Mouse (Mus musculus): ENCODE measurements at regions not wholly inside any gene's neighbourhood (a gene's known extent, or its start where the extent isn't known, plus 50 kb on each side); places are given as distances from the start of the nearest gene placed in this dataset.
"Not testable (repeated sequence)": the region's sequence is repeated elsewhere in the genome, so short reads cannot be mapped to it uniquely, and the experiment has no call there.

DNA sequence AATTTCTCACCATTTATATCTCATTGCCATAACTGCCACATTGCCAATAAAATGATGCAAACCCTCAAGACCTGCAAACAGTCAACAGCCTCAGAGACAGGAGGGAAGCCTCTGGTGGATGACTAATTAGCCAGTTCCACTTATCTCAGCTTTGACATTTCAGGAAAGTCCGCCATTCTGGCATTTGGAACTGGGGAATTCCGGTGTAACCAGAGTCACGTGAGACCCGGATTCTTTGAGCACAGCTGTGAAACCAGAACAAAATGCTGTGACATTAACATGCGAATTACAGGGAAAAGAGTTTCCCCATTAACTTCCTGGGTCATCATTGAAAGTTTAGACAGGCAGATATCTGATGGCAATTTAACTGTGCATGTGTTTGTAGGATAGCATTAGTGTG, 190.7 kb upstream of the P2ry1 start:
- peak; percentile 90 for DNase-seq

DNA sequence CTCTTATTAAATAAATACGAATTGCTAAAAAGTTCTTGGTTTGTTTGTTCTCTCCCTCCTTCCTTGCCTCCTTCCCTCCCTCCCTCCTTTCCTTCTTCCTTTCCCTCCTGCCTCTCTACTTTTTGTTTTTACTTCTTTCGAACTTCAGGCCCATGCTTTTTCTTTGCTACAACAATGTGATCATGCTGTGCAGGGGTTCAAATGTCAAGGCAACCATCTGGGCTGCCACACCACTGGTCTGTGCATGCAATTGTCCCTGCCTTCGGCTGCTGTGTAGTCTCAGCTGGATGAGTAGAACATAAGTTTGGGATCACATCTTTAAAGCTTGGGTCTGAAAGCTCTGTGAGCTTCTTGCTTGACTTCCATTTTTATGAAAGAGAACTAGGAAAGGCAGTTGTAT, 189.1 kb upstream of the P2ry1 start:
- no peak for DNase-seq

DNA sequence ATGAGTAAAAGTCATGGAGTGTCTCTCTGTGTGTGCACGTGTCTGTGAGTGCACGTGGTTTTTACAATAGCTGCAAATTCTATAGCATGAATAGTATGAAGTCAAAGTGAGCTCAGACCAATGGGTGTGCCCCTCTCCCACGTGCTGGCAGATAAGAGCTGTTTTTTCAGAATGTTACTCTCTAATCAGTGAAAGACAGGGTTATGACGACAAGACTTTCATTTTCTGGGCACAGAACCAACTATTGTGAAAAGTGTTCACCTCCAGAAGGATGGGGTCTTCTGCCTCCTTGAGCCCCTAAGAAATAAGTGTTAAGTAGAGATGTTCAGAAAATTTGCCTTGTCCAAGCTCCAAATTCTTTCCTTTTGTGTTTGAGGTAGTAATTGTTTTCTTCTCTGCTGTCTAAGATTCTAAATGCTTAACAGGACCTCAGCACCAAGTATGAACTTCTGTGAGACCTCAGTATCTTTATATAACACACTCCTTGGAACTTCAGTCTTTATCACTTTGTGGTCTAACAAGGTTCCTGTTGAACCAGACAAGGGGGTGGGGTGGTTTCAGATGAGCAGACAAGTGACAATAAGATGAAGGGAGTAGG, 182.8 kb upstream of the P2ry1 start:
- no peak for DNase-seq

DNA sequence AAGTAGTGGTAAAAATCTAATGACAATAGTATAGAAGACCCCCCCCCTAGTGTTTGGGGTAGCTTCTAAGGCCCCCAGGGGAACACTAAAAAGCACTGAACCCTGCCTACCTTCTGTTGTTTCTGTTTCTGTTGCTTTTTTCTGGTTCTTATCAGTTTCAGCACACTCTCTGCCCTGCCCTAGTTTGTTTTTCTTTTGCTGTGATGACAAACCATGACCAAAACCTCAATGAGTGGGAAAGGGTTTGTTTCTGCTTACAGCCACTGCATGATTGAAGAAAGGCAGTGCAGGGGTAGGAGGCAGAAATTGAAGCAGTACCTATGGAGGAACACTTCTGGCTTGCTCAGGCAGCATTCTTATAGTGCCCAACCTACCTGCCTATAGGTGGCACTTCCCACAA, 181.1 kb upstream of the P2ry1 start:
- no peak for DNase-seq

DNA sequence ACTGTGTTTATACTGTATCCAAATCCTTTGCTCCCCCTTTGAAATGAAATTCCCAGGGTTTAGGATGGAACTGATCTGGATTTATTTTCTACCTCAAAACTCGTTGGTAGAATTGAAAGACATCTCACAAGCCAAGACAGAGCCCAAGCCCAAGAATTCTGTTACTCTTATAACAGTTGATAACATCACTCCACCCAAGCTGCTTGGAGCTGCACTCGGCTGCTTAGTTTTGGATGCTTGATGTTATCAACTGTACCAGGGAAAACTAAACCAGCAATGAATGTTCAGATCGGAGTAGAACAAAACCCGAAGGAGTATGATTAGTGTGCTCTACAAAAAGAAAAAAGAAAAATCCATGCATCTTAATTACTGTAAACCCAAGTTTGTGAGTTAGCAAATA, 175.8 kb upstream of the P2ry1 start:
- no peak for DNase-seq

DNA sequence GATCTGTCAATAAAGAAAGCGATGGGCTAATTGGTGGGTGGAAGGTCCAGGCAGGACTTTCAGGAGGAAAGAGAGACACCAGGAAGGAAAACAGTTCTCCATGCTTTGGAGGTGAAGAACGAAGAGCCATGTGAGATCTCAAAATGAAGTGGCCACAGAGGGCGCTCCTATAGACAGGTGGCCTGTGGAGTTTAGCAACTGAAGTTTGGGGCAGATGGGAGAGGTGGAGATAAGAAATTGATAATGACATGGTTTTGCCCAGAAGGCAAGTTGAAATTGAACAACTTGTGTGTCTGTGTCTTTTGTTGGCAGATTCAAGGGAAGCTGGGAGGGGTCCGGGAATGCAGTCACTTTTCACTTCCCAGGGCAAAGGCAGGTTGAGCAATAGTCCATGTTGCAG, 170.2 kb upstream of the P2ry1 start:
- no peak for DNase-seq

DNA sequence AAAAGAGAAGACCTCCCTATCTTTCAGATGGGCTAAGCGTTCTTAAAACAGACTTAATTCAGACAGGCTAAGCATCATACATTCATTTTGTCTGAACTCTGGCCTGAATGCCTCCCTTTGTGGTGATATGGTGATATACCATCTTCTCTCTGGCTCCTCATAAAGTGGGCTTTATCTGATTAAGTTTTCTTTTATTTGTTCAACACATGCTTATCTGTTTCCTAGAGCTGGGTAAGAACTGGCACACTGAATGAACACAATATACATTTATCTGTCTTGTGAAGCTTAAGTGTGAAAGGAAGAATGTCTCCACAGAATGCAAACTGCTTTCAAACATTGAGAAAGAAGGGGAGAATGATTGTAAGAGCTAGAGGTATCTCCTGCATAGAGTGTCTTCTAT, 160.7 kb upstream of the P2ry1 start:
- DNase-seq: no peak

DNA sequence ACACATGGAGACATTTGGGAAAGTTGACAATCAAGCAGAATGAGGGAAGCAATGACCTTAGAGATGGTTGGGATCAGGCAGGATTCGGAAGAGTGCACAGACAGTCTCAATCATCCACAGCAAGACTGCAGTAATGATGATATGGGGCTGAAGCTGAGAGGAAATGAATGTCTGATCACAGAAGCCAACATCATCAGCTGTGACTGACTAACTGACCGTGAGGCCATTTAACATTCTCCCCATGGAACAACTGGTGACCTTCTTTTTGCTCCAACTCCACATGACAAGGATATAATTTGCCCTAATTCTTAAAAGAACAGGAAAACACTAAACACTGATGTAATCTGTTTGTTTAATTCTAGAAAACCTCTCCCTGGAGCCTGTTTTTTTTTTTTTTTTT, 157.3 kb upstream of the P2ry1 start:
- DNase-seq: peak; percentile 82

DNA sequence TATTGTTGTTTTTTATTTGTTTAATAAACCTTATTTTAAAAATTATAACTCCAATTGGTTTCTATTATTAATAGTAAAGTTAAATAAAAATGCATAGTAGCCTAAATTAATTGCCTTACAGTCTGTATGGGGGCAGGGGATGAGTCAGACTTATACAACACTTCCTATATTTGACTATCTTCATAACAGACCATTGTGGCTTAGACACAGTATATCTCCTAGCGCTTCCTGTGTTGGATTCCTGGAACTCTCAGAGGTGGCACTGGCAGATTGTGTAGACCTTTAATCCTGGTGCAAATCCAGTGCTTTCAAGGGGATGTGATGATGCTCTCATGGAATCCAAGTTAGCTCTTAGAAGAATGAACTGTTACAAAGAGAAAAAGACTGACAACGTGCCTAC, 154.2 kb upstream of the P2ry1 start:
- no peak for DNase-seq

DNA sequence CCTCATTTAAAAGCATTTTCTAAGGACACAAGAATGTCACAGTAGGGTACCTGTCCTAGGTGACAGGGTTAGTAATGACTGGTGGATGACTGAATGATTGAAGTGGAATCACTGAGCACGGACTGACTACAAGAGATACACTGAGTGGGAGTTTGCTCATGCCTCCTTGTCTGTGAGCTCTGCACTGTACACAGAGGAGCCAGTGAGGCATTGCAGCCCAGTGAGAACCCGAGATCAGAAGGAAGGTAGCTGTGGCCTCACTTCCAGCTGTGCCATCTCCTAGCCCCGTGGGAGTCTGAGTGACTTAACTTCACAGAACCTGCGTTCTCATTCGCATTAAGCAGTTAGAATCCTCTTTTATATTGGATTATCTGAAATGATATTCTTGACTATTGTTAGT, 148.8 kb upstream of the P2ry1 start:
- no peak for DNase-seq

DNA sequence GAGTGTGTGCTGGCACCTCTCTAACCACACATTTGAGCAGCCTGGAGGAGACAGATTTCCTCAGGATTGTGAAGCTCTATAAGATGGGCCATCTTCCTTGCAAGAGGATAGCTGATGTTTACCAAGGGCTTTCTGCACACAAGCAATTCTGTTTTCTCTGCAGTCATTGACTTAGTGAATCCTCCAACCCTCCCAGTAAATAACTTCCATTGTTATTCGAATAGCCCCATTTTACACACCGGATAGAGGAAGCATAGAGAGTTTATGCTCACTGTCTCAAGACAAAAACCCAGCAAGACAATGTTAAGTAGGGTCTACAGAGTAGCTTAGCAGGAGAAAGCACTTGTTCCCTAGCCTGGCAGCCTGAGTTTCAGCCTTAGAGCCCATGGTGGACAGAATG, 146.9 kb upstream of the P2ry1 start:
- DNase-seq: no peak

DNA sequence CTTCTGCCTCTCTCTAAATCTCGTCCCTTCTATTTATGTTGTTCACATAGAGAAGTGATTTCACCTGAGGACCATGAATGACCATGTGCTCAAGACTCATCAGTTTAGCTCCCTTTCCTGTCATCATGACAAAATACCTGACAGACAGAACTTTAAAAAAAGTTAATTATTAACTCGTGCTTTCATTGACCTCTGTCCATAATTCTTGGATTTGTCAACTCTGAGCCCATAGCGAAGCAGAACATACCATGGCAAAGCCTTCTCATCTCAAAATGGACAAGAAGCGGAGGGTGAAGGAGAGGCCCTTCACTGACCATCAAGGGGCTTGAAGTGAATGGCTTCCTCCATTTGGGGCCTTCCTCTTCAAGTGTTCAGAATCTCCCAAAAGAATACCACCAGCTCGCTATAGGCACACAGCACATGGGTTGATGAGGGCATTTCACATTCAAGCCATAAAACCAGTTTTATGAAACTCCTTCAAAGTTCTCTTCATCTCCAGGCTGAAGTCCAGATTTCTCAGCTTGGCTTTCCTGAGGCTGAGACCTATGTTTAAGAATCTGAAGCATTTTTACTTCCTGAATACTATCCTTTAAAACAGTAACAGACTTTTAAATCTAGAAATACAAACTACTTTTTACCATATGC, 144.0 kb upstream of the P2ry1 start:
- no peak for DNase-seq

DNA sequence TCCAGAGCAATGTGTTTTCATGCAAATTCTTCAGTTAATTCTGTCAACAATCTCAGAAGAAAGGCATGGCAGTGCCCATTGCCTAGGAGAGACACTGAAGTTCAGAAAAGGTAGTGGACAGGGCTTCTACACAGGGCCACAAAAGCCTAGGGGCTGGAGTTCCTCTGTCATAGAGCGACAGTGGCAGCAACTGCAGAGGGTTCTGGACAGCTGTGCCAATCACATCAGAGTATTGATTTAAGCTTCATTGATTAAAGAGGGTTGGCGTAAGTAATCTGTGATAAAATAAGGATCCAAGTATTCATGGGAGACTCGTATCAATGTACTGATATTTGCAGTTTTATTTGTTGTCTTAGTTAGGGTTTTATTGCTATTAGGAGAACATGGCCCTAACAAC, 143.5 kb upstream of the P2ry1 start:
- DNase-seq: no peak

DNA sequence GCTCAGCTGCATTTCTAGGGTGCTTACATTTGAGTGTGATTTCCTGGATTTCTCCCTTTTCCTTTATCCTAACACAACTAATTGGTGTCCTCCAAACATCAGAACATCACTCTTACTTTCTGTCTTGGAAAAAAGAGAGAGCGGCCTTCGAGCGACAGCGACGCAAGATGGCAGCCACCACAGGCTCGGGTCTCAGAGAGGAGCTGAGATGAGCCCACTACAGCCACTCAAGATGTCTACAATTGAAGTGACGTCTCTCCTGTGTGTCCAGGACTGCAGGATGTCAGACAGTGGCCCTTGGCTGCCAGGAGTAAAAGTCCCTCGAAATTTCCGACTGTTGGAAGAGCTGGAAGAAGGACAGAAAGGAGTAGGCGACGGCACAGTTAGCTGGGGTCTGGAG, 125.7 kb upstream of the P2ry1 start:
- not testable (repeated sequence) for DNase-seq

DNA sequence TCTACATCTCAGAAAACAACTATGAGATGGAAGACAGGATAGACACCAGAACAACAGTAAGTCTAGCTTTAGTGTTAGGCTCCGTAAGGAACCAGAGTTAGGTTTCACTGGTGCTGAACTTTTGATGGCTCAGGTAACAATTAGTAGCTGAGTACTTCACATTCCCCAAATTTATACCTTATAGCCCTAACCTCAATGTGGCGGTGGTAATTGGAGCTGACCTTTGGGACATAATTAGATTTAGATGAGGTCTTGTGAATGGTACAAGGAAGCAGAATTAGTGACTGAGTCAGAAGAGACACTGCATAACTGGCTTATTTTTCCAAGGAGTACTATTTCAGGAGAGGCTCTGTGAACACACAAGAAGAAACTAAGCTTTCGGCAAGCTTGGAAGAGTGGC, 123.7 kb upstream of the P2ry1 start:
- DNase-seq: no peak

DNA sequence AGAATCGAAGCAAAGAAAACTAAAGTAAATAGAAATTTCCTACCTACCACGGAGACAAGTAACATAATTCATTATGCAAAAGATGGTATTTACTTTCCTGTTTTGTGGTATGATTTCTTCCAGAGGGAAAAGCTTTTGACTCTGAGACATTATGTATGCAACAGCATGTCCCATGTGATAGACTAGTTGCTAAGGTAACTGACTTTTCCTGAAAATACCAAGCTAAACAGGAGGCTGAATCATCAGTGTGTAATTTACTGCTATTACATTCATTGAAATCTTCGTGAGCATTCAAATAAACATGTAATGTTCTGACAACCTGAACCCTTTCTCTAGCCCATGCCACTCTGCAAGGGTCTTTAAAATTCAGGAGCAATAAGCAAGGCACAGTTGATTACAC, 118.6 kb upstream of the P2ry1 start:
- DNase-seq: no peak

DNA sequence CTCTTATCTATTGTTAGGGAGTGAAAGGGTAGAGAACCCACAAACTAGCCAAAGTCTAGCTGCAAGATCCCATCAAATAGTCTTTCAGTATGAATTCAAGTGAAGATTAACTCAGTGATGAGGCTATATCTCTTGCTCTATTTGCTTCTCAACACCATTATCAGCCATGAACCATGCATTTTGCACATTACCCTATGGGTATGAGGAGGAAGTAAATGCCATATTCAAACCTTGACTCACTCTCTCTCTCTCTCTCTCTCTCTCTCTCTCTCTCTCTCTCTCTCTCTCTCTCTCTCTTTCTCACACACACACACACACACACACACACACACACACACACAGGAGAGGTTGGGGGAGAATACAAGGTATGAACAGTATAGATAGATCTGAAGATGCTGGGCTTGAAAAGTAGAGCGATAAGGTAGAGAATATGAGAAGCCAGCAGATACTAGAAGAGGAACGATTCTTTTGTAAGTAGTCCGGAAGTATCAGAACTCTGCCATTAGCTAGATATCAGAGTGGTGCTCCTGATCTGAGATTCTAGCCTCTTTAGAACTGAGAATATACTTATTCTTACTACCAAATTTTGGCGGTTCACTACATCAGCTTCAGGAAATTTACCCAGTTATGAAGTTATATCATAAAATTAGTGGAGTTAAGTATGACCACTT, 113.3 kb upstream of the P2ry1 start:
- DNase-seq: no peak

DNA sequence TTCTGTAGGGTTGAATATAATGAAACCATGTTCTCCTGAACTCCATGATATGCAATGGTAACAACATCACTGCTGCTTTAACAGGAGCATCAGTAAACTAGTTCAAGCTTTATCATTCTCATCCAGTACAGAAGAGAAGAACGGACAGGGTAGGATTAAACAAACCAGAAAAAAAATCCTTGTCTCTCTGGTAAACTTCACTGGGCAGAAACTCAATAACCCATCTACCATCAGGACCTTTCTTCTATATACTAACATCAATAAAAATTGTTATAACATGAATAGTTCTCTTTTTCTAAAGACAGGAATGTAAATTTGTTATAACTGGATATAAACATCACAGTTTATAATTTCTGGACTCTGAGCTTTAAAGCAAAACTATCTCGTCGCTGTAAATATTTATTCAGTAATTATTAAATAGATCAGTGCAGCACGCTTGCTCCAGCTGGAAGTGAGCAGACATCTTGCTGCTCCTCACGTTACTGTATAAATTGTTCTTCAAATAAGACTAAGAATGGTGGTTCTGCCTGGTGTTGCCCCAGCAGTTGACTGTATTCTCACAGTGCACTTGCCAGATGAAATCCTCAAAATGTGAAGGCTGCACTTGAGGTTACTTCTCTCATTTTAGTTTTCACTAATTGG, 104.8 kb upstream of the P2ry1 start:
- no peak for DNase-seq

DNA sequence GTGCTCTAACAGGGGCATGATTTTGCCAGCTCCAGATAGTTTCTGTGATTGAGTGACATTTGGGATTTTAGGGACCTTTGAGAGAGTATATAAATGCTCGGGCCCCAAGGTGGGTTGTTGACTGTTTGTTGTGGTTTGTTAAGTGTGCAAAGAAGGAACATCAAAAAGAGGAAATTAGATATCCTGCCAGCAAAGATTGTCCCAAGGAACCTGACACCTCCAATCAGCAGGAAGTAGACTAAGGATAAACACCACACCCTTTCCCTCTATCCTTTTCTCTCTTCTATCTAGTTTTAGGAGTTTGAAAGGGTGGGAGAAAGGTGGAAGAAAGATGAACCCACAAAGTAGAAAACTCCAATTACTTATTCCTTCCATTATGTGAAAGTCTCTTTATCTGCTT, 103.9 kb upstream of the P2ry1 start:
- no peak for DNase-seq

DNA sequence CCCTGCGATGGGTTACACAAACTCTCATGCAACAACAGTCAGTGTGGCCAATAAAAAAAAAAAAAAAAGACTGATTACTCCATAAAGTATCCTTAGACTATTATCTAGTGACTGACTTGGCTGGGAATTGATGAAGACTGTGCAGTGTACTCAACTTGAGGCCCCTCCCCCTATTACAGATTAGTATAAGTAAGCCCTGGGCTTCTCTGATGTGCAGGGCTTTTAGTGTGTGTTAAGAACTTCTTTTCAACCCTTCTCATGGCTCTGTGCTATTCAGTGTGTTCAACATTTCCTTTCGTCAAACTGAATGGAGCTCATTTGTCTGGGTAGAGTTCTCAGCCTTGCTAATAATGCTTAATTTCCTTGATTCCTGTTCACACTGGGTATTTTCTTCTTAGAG, 101.0 kb upstream of the P2ry1 start:
- no peak for DNase-seq

DNA sequence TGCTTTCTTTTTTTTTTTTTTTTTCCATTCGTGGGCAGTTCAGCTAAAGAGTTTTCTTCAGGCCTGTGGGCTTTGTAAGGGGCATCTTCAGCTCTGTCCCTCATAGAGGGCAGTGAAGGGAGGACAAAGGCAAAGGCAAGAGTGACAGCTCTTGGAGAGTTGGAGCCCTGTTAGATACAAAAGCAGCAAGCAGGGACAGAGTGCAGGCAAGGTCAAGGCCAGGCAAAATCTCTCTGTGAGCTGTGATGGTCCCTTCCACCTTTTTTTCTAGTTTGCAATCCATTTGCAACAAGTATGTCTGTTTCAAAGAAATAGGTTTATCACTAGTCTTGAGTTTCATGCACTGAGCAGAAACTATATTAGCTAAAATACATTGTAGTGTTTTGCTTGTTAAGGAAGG, 86.2 kb upstream of the P2ry1 start:
- peak; percentile 73 for DNase-seq

DNA sequence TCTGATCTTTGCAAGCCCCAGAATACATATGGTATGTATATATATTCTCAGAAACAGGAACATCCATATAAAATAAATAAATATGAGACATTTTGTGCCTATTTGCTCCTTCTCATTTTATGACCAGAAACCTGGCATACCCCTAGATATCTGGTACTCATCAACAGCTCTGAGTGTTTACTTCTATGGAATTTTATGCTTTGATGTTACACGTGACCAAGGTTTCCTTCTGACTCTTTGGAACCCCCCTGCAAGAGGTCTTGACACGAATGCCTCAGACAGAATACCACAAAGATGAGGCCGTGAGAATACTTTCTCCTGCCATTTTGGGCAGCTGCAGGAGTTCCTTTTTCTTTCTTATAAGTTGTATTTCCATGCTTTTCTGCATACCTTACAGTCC, 85.3 kb upstream of the P2ry1 start:
- DNase-seq: peak; percentile 16

DNA sequence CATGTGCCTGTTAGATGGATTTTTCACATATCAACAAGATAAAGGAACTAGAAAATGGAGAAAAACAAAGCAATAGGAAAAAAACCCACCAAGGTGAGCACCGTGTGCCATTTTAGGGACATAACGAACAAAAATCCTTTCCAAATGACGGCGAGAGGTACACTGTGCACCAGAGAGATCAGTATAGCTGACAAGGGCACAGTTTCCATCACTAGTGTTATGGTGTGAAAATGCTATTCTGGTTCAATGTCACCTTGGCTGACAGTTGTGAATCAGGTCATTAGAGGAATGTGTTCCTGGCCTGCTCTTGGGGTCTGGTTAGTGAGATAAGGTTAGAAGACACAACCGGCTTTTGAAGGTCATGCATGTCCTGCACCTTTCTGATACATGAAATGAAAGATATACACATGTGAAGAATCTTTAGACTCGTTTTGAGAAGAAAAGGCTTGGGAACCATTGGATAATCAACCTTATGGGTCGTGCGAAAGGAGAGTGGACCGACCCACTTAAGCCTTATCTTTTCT, 76.5 kb upstream of the P2ry1 start:
- DNase-seq: peak; percentile 54

DNA sequence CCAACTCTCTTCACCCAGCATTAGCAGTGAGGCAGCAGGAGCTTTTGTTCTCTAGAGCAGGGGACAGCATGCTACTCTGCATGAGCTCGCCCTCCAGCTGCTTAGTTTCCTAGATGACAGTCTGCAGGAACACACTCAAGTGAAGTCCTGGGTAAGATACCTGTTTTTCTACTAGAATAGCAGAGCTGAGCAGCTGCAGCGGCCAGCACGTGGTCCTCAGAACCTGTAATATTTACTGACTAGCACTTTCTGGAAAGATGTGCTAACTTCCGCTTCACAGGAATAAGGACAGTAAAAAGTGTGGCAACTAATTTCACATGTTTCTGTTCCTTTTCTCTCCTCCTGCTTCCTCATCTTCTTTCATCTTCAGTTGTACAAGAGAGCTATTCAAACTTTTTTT, 73.7 kb upstream of the P2ry1 start:
- peak; percentile 88 for DNase-seq
